Mouse (Mus musculus) Patski (cell line): ENCODE measurements around the gene Exoc8. TPM values are rescaled to one million over a fixed set of nuclear protein-coding genes. Genes with fewer than 3 reads are reported as not detected.

Experiments
- ATAC-seq: fragments of 100-300 bp; one replicate; pipeline ENCODE4 v1.8.0; 2021
- CTCF ChIA-PET: fragments of 350-600 bp; sonication (Branson Sonifier 250); formaldehyde crosslinking; loops from one replicate; lab custom pipeline; 2022; ENCODE audit warnings: inconsistent platforms; lab: Charles Lee
- POLR2A ChIA-PET: fragments of 350-600 bp; sonication (Branson Sonifier 250); formaldehyde crosslinking; loops from one replicate; lab custom pipeline; 2022; ENCODE audit warnings: antibody characterized with exemption, inconsistent platforms; lab: Charles Lee
- DNase-seq: peaks from one replicate; pipeline ENCODE4 v3.0.0-alpha.2; 2011; ENCODE audit warnings: low read depth, low spot score
- H3K27me3 ChIP-seq: fragments of 371-371 bp; one replicate; pipeline ENCODE4 v1.5.1; 2021
- CTCF ChIP-seq: fragments of 100-300 bp; IDR thresholded peaks from one replicate; pipeline ENCODE4 v1.5.1; 2021
- in situ Hi-C: fragments of 300-500 bp; cut with MboI; formaldehyde crosslinking; loops from 3 replicates; pipeline ENCODE4 v1.11.1; 2018; ENCODE audit warnings: low pct_unique_long_range_greater_than_20kb, mixed read lengths
- polyA plus RNA-seq: library from polyadenylated mRNA; unstranded; gene quantifications from one replicate; pipeline ENCODE4 v1.2.3, GENCODE M21; 2021

The Exoc8 gene
- polyA plus RNA-seq, 1 experiment from 2014 or later = 12.2 TPM

- no peak for TF ChIP-seq CTCF
- ChIA-PET CTCF (no interaction called here), POLR2A (interaction anchor here (0.8 to 1.1 kb wide), 3 partner anchors 8 to 69 kb away, joined by 3 read pairs; no protein-coding TSS in a partner anchor)
- DNase-seq (no peak), ATAC-seq (no peak)
- H3K27me3 ChIP-seq = no peaks in the 10 kb centered on the region
- in situ Hi-C loops = no loop called here
These were observed 18.5 kb downstream of the Exoc8 start for GRCm38 (mm10) chr8:124878946-124879526.

DNA sequence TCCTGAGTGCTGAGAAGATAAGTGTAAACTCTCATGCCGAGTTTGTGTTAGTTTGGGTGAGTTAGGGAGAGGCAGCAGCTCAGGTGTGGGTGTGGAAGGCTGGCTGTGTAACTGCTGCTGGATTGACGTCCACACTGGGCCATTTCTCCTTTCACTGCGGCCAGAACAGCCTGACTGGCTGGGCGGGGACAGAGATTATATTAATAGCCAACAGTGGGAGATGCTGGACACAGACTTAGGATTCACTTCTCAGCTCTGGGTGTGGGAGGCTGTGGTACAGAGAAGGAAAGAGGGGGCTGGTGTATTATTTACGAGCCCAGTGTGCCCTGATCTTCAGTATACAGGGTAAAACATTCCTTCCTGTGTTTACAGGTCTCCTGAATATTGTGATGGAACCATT lies 19.4 kb downstream of the Exoc8 start:
- POLR2A ChIA-PET = no interaction called here
- TF ChIP-seq CTCF = no peak
- ATAC-seq = no peak
- no peak for DNase-seq
- CTCF ChIA-PET = no interaction called here
- H3K27me3 ChIP-seq = no peaks in the 10 kb centered on the region
- in situ Hi-C loops = no loop called here

DNA sequence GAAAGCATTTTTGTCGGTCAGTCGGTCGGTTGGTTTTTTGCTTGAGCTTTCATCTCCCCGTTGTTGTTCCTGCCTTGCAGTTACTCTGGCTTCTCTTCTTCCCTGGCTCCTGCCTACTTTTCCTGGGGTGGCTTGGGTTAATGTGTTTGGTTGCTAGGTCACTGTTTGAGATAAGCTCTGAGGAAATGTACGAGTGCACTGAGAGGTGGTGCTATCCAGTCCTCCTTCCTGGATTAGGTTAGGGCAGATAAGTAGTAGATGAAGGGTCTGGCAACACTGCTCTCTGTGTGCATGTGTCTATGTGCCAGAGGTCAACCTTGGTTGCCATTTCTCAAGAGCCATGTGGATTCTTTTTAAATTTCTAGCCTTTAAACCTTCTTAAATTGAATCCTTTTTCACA lies 24.8 kb downstream of the Exoc8 start:
- no peak for ATAC-seq
- no peak for TF ChIP-seq CTCF
- no peaks in the 10 kb centered on the region for H3K27me3 ChIP-seq
- in situ Hi-C loops = no loop called here
- CTCF ChIA-PET = no interaction called here
- DNase-seq = no peak
- POLR2A ChIA-PET = no interaction called here

GRCm38 (mm10) chr8:124872081-124872480 lies 25.4 kb downstream of the Exoc8 start:
- no peak for ATAC-seq
- DNase-seq = no peak
- in situ Hi-C loops = no loop called here
- ChIA-PET POLR2A (no interaction called here), CTCF (no interaction called here)
- no peak for TF ChIP-seq CTCF
- no peaks in the 10 kb centered on the region for H3K27me3 ChIP-seq

- no peak for ATAC-seq
- DNase-seq = no peak
- TF ChIP-seq CTCF = no peak
- in situ Hi-C loops = no loop called here
- ChIA-PET POLR2A (no interaction called here), CTCF (no interaction called here)
- H3K27me3 ChIP-seq = no peaks in the 10 kb centered on the region
These were observed 26.0 kb downstream of the Exoc8 start for GRCm38 (mm10) chr8:124871474-124871873.

GRCm38 (mm10) chr8:124869708-124870107 lies 27.8 kb downstream of the Exoc8 start:
- H3K27me3 ChIP-seq = no peaks in the 10 kb centered on the region
- no peak for ATAC-seq
- CTCF ChIA-PET = no interaction called here
- POLR2A ChIA-PET = interaction anchor here (0.8 kb wide), 1 partner anchor 16 kb away, joined by 4 read pairs; no protein-coding TSS in a partner anchor
- no peak for TF ChIP-seq CTCF
- in situ Hi-C loops = no loop called here
- DNase-seq = no peak

- in situ Hi-C loops = no loop called here
- CTCF ChIA-PET = no interaction called here
- no peak for TF ChIP-seq CTCF
- no peaks in the 10 kb centered on the region for H3K27me3 ChIP-seq
- POLR2A ChIA-PET = no interaction called here
- DNase-seq (no peak), ATAC-seq (no peak)
These were observed 30.4 kb downstream of the Exoc8 start for GRCm38 (mm10) chr8:124867126-124867525.

DNA sequence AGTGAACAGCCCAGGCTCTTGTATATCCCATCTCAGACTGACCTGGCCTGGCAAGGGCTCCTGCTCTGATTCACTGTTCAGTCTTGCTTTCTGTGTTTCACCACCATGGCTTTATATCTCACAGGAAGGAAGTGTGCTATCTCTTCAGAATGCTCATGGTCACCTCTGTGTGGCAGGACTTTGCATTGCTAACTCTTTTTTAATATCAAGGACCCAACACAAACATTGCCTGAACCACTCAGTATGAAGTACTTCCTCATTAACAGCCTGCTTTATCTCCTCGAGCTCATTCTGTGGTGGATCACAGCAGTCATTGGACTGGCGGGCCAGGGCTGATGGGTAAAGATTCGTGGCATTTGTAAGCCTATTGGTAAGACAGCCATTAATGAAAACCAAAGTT lies 30.8 kb downstream of the Exoc8 start:
- H3K27me3 ChIP-seq = no peaks in the 10 kb centered on the region
- CTCF ChIA-PET = no interaction called here
- no peak for ATAC-seq
- in situ Hi-C loops = no loop called here
- no peak for DNase-seq
- POLR2A ChIA-PET = no interaction called here
- no peak for TF ChIP-seq CTCF

- no peak for TF ChIP-seq CTCF
- in situ Hi-C loops = no loop called here
- no peaks in the 10 kb centered on the region for H3K27me3 ChIP-seq
- DNase-seq (no peak), ATAC-seq (no peak)
- CTCF ChIA-PET = interaction anchor here (1.0 kb wide), 1 partner anchor 30 kb away, joined by 4 read pairs; no protein-coding TSS in a partner anchor
- POLR2A ChIA-PET = interaction anchor here (0.9 to 1.5 kb wide), 2 partner anchors 28 to 37 kb away, joined by 4 to 6 read pairs; no protein-coding TSS in a partner anchor
These were observed 33.8 kb downstream of the Exoc8 start for GRCm38 (mm10) chr8:124863729-124864128.

DNA sequence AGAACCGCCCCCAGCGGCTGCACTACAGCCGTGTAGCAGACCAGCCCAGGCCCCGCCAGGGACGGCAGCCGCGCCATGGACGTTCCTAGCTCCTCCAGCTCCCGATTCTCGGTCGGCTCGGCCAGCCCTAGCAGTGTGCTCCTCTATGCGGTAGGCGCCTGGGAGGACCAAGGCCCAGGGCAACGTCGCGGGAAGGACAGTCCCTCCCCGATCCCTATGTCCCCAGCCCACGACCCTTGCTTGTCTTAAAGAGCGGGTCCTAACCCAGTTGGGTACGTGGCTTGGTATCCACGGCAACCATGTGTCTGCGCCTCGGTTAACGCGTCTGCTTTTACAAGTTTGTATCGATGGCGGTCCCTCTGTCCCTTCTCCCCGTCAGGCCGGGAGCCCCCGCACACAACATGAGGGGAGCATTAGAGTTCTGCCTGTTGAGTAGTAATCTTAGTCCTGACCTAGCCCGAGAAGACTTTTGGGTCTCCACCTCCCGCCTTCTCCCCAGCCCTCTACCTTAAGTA lies 34.3 kb downstream of the Exoc8 start:
- ChIA-PET POLR2A (interaction anchor here (1.2 to 1.5 kb wide), 2 partner anchors 18 to 27 kb away, joined by 3 to 6 read pairs; no protein-coding TSS in a partner anchor), CTCF (interaction anchor here (0.8 to 1.7 kb wide), 2 partner anchors 26 to 171 kb away, joined by 3 to 6 read pairs; no protein-coding TSS in a partner anchor)
- no peak for TF ChIP-seq CTCF
- ATAC-seq (peak; percentile 18), DNase-seq (peak; percentile 6)
- in situ Hi-C loops = no loop called here
- no peaks in the 10 kb centered on the region for H3K27me3 ChIP-seq
